Mouse (Mus musculus) midbrain, postnatal 0 days (tissue): Measurements from ENCODE around the gene Gse1. TPM values are rescaled to one million over a fixed set of nuclear protein-coding genes. Genes with fewer than 3 reads are reported as not detected.
A peak's percentile ranks its signal among the peaks of the same experiment; 100 is the strongest.

ENCODE experiments used
- ATAC-seq: fragments of 200-750 bp; cut with Nextera tagmentation; 2 replicates; pipeline ENCODE4 v1.8.0; 2017; ENCODE audit warnings: moderate number of reproducible peaks, mild to moderate bottlenecking, moderate TSS enrichment, moderate library complexity; ENCODE audit not compliant: low FRiP score
- DNase-seq: peaks from one replicate; pipeline ENCODE4 v3.0.0-alpha.2; 2015; ENCODE audit warnings: low spot score
- H3K27ac ChIP-seq: fragments of 300-500 bp; sonication (generic); 2 replicates; pipeline ENCODE4 v1.5.1; 2014; ENCODE audit warnings: low read depth, mild to moderate bottlenecking, low read length, mixed read lengths
- H3K27me3 ChIP-seq: fragments of 300-500 bp; sonication (generic); 2 replicates; pipeline ENCODE4 v1.6.1; 2014; ENCODE audit warnings: low read length, control low read depth, mixed read lengths; ENCODE audit not compliant: insufficient read depth
- H3K36me3 ChIP-seq: fragments of 300-500 bp; sonication (generic); 2 replicates; pipeline ENCODE4 v1.6.1; 2014; ENCODE audit warnings: low read length, control low read depth, mixed read lengths; ENCODE audit not compliant: insufficient read depth
- H3K4me1 ChIP-seq: fragments of 300-500 bp; sonication (generic); 2 replicates; pipeline ENCODE4 v1.6.1; 2014; ENCODE audit warnings: mild to moderate bottlenecking, control low read depth, antibody characterized with exemption, low read length, mixed read lengths; ENCODE audit not compliant: insufficient read depth
- H3K4me2 ChIP-seq: fragments of 300-500 bp; sonication (generic); 2 replicates; pipeline ENCODE4 v1.6.1; 2014; ENCODE audit warnings: low read depth, mild to moderate bottlenecking, low read length, mixed read lengths; ENCODE audit not compliant: poor library complexity, severe bottlenecking
- H3K4me3 ChIP-seq: fragments of 300-500 bp; sonication (generic); 2 replicates; pipeline ENCODE4 v1.5.1; 2014; ENCODE audit warnings: low read depth, mild to moderate bottlenecking, low read length, moderate library complexity
- H3K9ac ChIP-seq: fragments of 300-500 bp; sonication (generic); replicated peaks from 2 replicates; pipeline ENCODE4 v1.6.1; 2014; ENCODE audit warnings: mild to moderate bottlenecking, low read length, moderate library complexity, mixed read lengths; ENCODE audit not compliant: poor library complexity, severe bottlenecking
- H3K9me3 ChIP-seq: fragments of 300-500 bp; sonication (generic); 2 replicates; pipeline ENCODE4 v1.6.1; 2016; ENCODE audit warnings: low read length, control low read depth
- CTCF ChIP-seq: IDR thresholded peaks from 2 replicates; pipeline ENCODE4 v1.5.1; 2016; ENCODE audit warnings: antibody characterized with exemption, mild to moderate bottlenecking
- WGBS: fragments of 180-500 bp; shearing (Covaris S2); extraction: QIAGEN DNeasy Blood & Tissue Kit; methylation state at CpG from one replicate; pipeline ENCODE4 v1.1.7; 2014; 5-methylcytosine and 5-hydroxymethylcytosine counted together
- polyA plus RNA-seq: library from polyadenylated mRNA; unstranded; fragments of >200 nt; fragmentation: Nextera tagmentation; extraction: Ambion mirVana; gene quantifications from 2 replicates; pipeline ENCODE4 v1.2.1, GENCODE M21; 2015
- total RNA-seq: library from RNA; depleted of rRNA; stranded (reverse); fragments of >200 nt; gene quantifications from 2 replicates; pipeline ENCODE4 v1.2.3, GENCODE M21; 2014

Gse1 gene
- total and polyA plus RNA-seq, 2 experiments from 2014 or later, result 12.4 to 51.3 TPM

DNA sequence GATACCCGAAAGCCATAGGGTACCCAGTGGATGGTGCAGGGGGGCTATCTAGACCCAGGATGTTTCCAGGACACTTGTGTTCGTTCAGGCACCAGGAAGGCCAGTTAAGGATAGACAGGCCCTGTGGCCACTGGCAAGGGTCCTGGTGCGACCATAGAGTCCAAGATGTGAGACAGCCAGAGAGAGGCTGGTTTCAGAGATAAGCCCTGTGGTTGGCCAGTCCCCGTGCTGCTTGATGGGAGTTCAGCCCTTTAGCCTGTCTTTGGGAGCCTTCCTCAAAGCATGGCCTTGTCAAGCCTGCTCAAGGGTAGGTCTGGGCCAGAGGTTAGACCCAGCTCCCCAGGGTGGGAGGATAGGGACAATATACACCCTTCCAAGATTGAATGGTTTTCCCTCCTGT is 251.4 kb downstream of the Gse1 start:
- Histone ChIP-seq H3K9ac (no peak overlapping the region), H3K4me3 (no peak overlapping the region), H3K4me2 (no peak overlapping the region), H3K27ac (no peak overlapping the region), H3K27me3 (no peaks in the 10 kb centered on the region), H3K9me3 (no peaks in the 10 kb centered on the region), H3K36me3 (no peaks in the 10 kb centered on the region), H3K4me1 (peaks cover 6% of the 10 kb centered on the region; the same call in 1 of the 2 replicates)
- 94% methylated on average over 4 of the region's 4 CpGs for WGBS
- ATAC-seq (no peak), DNase-seq (no peak)
- no peak for TF ChIP-seq CTCF

DNA sequence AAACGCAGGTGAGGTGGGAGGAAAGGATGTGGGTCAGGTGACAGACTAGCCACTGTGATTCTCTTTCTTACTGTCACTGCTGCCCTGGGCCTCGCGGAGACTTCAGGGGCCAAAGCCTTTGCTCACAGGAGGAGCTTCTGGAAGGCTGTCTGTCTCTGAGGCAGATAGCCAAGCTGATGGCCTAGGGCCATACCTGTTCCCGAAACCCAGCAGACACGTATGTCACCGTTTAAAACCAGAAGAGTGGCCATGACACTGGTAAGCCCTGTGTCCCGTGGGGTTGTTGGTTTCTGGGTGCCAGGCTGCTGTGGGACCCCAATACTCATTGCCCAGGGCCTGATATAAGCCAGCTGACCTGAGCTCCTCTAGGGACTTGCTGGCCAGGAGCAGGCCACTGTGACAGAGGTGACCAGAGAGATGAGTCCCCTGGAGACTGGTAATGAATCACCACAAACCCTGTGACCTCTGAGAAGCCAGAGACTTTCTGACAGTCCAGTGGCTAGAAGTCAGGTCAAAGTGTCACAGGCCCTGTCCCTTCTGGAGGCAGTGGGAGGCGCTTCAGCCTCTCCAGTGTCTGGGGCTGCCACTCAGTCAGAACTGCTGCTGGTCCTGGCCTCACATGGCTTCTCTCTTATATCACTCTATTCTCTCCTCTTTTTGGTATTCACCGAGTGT is 253.9 kb downstream of the Gse1 start:
- no peak for TF ChIP-seq CTCF
- ATAC-seq, result no peak
- WGBS, result 86% methylated on average over 9 of the region's 9 CpGs
- Histone ChIP-seq H3K4me2 (no peak overlapping the region), H3K27ac (no peak overlapping the region), H3K27me3 (no peaks in the 10 kb centered on the region), H3K9me3 (no peaks in the 10 kb centered on the region), H3K36me3 (no peaks in the 10 kb centered on the region), H3K4me1 (peaks cover 14% of the 10 kb centered on the region), H3K9ac (no peak overlapping the region), H3K4me3 (no peak overlapping the region)
- no peak for DNase-seq

DNA sequence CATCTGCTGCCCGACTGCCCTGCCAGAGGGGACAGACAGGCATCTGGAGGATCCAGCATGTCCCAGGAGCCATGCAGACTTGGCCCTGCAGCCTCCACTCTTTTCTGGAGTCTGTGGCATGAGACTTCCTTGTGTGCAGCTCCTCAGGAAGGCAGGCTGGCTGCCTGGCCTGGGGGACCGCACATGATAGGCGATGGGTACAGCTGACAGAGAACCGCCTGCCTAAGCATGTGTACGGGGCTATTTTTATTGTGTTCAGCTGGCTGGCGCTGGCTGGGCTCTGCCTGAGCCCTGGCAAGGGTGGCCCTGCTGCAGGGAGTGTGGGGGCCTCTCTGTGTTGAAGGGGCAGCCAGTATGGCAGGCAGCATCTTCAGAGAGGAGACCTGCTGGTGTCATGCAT is 256.2 kb downstream of the Gse1 start:
- no peaks in the 10 kb centered on the region for H3K36me3 ChIP-seq
- WGBS, result 45% methylated on average over 6 of the region's 6 CpGs
- no peak for TF ChIP-seq CTCF
- no peaks in the 10 kb centered on the region for H3K9me3 ChIP-seq
- no peaks in the 10 kb centered on the region for H3K27me3 ChIP-seq
- H3K4me2 ChIP-seq, result no peak overlapping the region
- no peak for ATAC-seq
- 0 out of 2 replicates have a peak overlapping the region, but pooled peaks have one; percentile 14 for H3K27ac ChIP-seq
- peaks cover 14% of the 10 kb centered on the region for H3K4me1 ChIP-seq
- no peak overlapping the region for H3K4me3 ChIP-seq
- no peak overlapping the region for H3K9ac ChIP-seq
- peak; percentile 52 for DNase-seq

DNA sequence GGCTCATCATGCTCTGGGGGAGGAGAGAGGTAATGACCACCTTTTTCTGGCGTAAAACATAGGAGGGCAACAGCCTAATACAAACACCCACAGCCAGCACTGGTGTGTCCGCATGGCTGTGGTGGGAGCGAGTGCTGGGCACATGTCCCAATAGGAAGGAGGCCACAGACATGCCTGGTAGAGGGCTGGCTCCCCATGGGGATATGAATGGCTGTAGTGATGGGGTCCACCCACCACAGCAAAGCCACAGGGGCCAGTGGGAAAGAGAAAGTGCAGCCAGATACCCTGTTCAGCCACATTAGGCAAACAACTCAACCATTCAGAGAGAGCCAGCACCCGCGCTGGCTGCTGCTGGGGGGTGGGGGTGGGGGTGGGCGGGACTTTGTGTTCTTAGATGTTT is 256.9 kb downstream of the Gse1 start:
- Histone ChIP-seq H3K27ac (no peak overlapping the region), H3K4me3 (no peak overlapping the region), H3K9me3 (no peaks in the 10 kb centered on the region), H3K27me3 (no peaks in the 10 kb centered on the region), H3K9ac (no peak overlapping the region), H3K36me3 (no peaks in the 10 kb centered on the region), H3K4me1 (peaks cover 14% of the 10 kb centered on the region), H3K4me2 (no peak overlapping the region)
- TF ChIP-seq CTCF, result no peak
- ATAC-seq (peak; percentile 24; the same call in 1 of the 2 replicates), DNase-seq (peak; percentile 80)
- WGBS, result 39% methylated on average over 6 of the region's 6 CpGs

DNA sequence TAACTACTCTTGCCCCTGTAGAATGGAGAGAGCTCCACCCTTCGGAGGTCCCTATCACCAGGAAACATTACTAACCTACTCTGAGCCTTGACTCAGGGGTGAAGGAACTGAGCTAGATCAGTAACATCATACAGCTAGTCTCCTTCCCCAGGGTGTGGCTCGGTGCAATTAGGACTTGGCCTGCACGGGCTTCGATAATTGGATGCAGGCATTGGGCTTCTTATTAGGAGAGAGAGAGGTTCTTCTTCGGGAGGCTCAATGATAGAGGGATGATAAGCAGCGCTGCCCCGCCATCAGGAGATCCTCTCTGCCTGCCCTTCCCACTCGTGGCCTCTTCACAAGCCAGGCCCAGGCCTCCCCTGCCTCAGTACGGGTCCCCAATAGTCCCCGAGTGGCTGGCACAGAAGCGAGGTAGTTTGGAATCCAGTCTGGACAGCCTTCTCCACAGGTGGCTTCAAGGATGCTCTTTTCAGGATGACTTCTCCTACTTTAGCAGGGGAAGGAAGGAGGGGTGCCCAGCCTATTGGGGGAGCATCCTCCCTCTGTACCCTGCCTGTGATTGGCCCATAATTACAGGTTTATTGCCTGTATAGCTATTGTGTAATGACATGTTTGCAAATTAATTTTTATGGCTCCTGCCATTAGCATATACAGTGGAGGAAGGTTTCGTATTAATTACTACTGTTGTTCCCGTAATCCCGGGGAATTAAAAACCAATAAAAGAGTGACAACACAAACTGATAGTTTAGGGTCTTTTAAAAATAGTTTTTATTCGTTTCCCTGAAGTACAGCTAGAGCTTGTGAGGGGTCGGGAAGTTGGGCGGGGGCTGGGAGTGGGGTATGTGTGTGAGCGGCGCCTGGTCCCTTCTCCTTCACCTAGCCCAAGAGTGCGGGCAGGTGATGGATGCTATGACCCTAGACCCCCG is 257.6 kb downstream of the Gse1 start:
- no peaks in the 10 kb centered on the region for H3K36me3 ChIP-seq
- peak overlapping the region; percentile 98 for H3K27ac ChIP-seq
- no peak for TF ChIP-seq CTCF
- peak overlapping the region; percentile 90; the same call in 1 of the 2 replicates for H3K4me3 ChIP-seq
- DNase-seq (no peak), ATAC-seq (0 out of 2 replicates have a peak, but pooled peaks have one; percentile 5)
- 34% methylated on average over 21 of the region's 21 CpGs for WGBS
- no peaks in the 10 kb centered on the region for H3K9me3 ChIP-seq
- H3K4me1 ChIP-seq, result peaks cover 14% of the 10 kb centered on the region
- H3K4me2 ChIP-seq, result peak overlapping the region; percentile 97
- no peaks in the 10 kb centered on the region for H3K27me3 ChIP-seq
- peak overlapping the region; percentile 92; the same call in 1 of the 2 replicates for H3K9ac ChIP-seq
